In the genomic region with DNA sequence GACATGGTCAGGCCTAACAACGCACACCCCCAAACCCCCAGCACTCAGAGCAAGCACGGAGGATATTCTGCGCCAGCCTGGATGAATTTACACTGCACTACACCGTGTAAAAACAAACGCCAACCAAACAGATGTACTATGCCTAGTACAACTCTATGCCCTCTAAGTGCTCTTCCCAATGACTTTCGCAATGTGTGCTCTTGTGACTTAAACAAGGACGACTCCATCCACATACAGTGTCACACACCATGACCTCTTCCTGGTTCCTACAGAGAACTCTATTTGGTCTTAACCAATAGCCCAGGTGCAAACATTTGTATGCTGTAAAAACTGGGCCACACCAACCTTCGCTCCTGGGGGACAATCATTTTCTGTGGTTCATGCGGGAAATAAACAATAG, we compare ENCODE assay signal across 28 mouse cellular contexts. TPM values are rescaled to one million over a fixed set of nuclear protein-coding genes. Genes with fewer than 3 reads are reported as not detected.
A peak's percentile ranks its signal among the peaks of the same experiment; 100 is the strongest.
DNase-seq lines count a peak whose midpoint lies in the region; ATAC-seq and TF ChIP-seq lines count a peak whose summit lies in the region.
"Had no signal": no experiment of that assay in that cellular context is flagged by ENCODE, and none has a peak within 500 bp of the region (broad histone marks: within the 10 kb centered on the region; RNA-seq: fewer than 3 reads in every experiment).

No protein-coding gene starts in this region.

- peak; percentile 69 for ATAC-seq in lung, postnatal 0 days
- peak; percentile 61 for ATAC-seq in intestine, postnatal 0 days
- peak; percentile 87 for ATAC-seq in liver, embryonic 16.5 days (ENCODE audit: low read depth)
- ATAC-seq in stomach, postnatal 0 days (ENCODE audit: low FRiP score, low TSS enrichment): peak; percentile 61
- ATAC-seq: forebrain, embryonic 16.5 days had no signal

- no peaks in the 10 kb centered on the region for H3K9me3 ChIP-seq in lung, postnatal 0 days (ENCODE audit: low read length)
- H3K9me3 ChIP-seq in intestine, postnatal 0 days (ENCODE audit: control insufficient read depth): no peaks in the 10 kb centered on the region
- H3K9me3 ChIP-seq in liver, embryonic 16.5 days (replicated peaks; ENCODE audit: control insufficient read depth, low read length): no peaks in the 10 kb centered on the region
- H3K9me3 ChIP-seq in stomach, postnatal 0 days (ENCODE audit: control insufficient read depth, low read length): no peaks in the 10 kb centered on the region
- H3K9me3 ChIP-seq: embryonic facial prominence, embryonic 13.5 days; forebrain, embryonic 12.5 days; heart, embryonic 15.5 days; hindbrain, embryonic 13.5 days had no signal

- H3K36me3 ChIP-seq in lung, postnatal 0 days (ENCODE audit: insufficient read depth, low read length): no peaks in the 10 kb centered on the region
- H3K36me3 ChIP-seq in intestine, postnatal 0 days (ENCODE audit: control insufficient read depth, insufficient read depth): no peaks in the 10 kb centered on the region
- no peaks in the 10 kb centered on the region for H3K36me3 ChIP-seq in liver, embryonic 16.5 days (ENCODE audit: control insufficient read depth, insufficient read depth)
- H3K36me3 ChIP-seq in stomach, postnatal 0 days (ENCODE audit: control insufficient read depth, insufficient read depth, low read length): no peaks in the 10 kb centered on the region
- H3K36me3 ChIP-seq: embryonic facial prominence, embryonic 13.5 days; forebrain, embryonic 12.5 days; heart, embryonic 15.5 days; hindbrain, embryonic 13.5 days had no signal

- peaks cover 8% of the 10 kb centered on the region; the same call in 1 of the 2 replicates for H3K4me1 ChIP-seq in lung, postnatal 0 days (ENCODE audit: insufficient read depth, low read depth, low read length)
- H3K4me1 ChIP-seq in intestine, postnatal 0 days (replicated peaks; ENCODE audit: control insufficient read depth, insufficient read depth, low read length): no peaks in the 10 kb centered on the region
- H3K4me1 ChIP-seq in liver, embryonic 16.5 days (ENCODE audit: control insufficient read depth, low read depth, low read length): peaks cover 10% of the 10 kb centered on the region
- H3K4me1 ChIP-seq in stomach, postnatal 0 days (replicated peaks; ENCODE audit: control insufficient read depth, insufficient read depth): no peaks in the 10 kb centered on the region

- no peak overlapping the region for H3K9ac ChIP-seq in lung, postnatal 0 days (replicated peaks; ENCODE audit: low read depth)
- no peak overlapping the region for H3K9ac ChIP-seq in intestine, postnatal 0 days (ENCODE audit: low read depth, low read length)
- no peak overlapping the region for H3K9ac ChIP-seq in liver, embryonic 16.5 days (ENCODE audit: low read depth, low read length)
- H3K9ac ChIP-seq in stomach, postnatal 0 days (ENCODE audit: low read length): no peak overlapping the region
- H3K9ac ChIP-seq: embryonic facial prominence, embryonic 13.5 days; forebrain, embryonic 12.5 days; heart, embryonic 15.5 days; hindbrain, embryonic 13.5 days had no signal

- DNase-seq in lung, postnatal 0 days (ENCODE audit: low spot score): peak; percentile 53
- no peak for DNase-seq in lung, postnatal 25 days (ENCODE audit: low spot score)
- DNase-seq in stomach, postnatal 0 days (ENCODE audit: low spot score): no peak
- no peak for DNase-seq in layer of hippocampus, adult 18-20 months (ENCODE audit: low spot score in 2 of 2)
- no peak for DNase-seq in right cerebral cortex, adult 18-20 months
- DNase-seq: adrenal gland, postnatal 10 days; cerebellum, adult 11 months; cerebellum, adult 8-10 months; cerebellum, postnatal 25 days; gastrocnemius, postnatal 14 days; heart, adult 2 months; heart, postnatal 14 days had no signal

- WGBS in lung, postnatal 0 days: 64% methylated on average over 9 of the region's 9 CpGs
- WGBS in intestine, postnatal 0 days: 64% methylated on average over 9 of the region's 9 CpGs
- 66% methylated on average over 9 of the region's 9 CpGs for WGBS in liver, embryonic 16.5 days (ENCODE audit: insufficient replicate concordance)
- 73% methylated on average over 9 of the region's 9 CpGs for WGBS in stomach, postnatal 0 days

- H3K4me2 ChIP-seq in lung, postnatal 0 days (replicated peaks; ENCODE audit: low read depth, low read length): no peak overlapping the region
- no peak overlapping the region for H3K4me2 ChIP-seq in intestine, postnatal 0 days (replicated peaks; ENCODE audit: low read depth)
- H3K4me2 ChIP-seq in liver, embryonic 16.5 days (ENCODE audit: low read depth, low read length): no peak overlapping the region
- H3K4me2 ChIP-seq in stomach, postnatal 0 days (replicated peaks; ENCODE audit: low read depth): no peak overlapping the region
- H3K4me2 ChIP-seq: embryonic facial prominence, embryonic 13.5 days; forebrain, embryonic 12.5 days; heart, embryonic 11.5 days; heart, embryonic 15.5 days; hindbrain, embryonic 13.5 days had no signal

- H3K27ac ChIP-seq in lung, postnatal 0 days (ENCODE audit: low read length): no peak overlapping the region
- no peak overlapping the region for H3K27ac ChIP-seq in intestine, postnatal 0 days (ENCODE audit: low read depth, low read length)
- H3K27ac ChIP-seq in liver, embryonic 16.5 days (ENCODE audit: low read length): peak overlapping the region; percentile 68
- no peak overlapping the region for H3K27ac ChIP-seq in stomach, postnatal 0 days (replicated peaks)
- H3K27ac ChIP-seq: embryonic facial prominence, embryonic 13.5 days; forebrain, embryonic 12.5 days; heart, adult 2 months; heart, embryonic 15.5 days; hindbrain, embryonic 13.5 days had no signal

- H3K27me3 ChIP-seq in lung, postnatal 0 days (replicated peaks; ENCODE audit: insufficient read depth, low read length): no peaks in the 10 kb centered on the region
- H3K27me3 ChIP-seq in intestine, postnatal 0 days (replicated peaks; ENCODE audit: control insufficient read depth, insufficient read depth, low read length): no peaks in the 10 kb centered on the region
- no peaks in the 10 kb centered on the region for H3K27me3 ChIP-seq in liver, embryonic 16.5 days (ENCODE audit: control insufficient read depth, insufficient read depth, low read depth, low read length)
- no peaks in the 10 kb centered on the region for H3K27me3 ChIP-seq in stomach, postnatal 0 days (ENCODE audit: control insufficient read depth, insufficient read depth, low read length)
- H3K27me3 ChIP-seq: embryonic facial prominence, embryonic 13.5 days; heart, embryonic 15.5 days; hindbrain, embryonic 13.5 days had no signal

- TF ChIP-seq EP300 in lung, postnatal 0 days (IDR thresholded peaks at IDR 0.05): no peak
- TF ChIP-seq EP300 in stomach, postnatal 0 days (optimal IDR thresholded peaks at IDR 0.05): no peak

- H3K4me3 ChIP-seq in lung, postnatal 0 days (ENCODE audit: low read depth, low read length): no peak overlapping the region
- H3K4me3 ChIP-seq in intestine, postnatal 0 days (ENCODE audit: low read depth, low read length): no peak overlapping the region
- no peak overlapping the region for H3K4me3 ChIP-seq in liver, embryonic 16.5 days (ENCODE audit: low read depth, low read length)
- H3K4me3 ChIP-seq in stomach, postnatal 0 days (ENCODE audit: low read depth, low read length): no peak overlapping the region
- H3K4me3 ChIP-seq: embryonic facial prominence, embryonic 13.5 days; forebrain, embryonic 12.5 days; heart, adult 2 months; heart, embryonic 15.5 days; hindbrain, embryonic 13.5 days had no signal

- no peak for TF ChIP-seq CTCF in lung, postnatal 0 days (IDR thresholded peaks at IDR 0.05)
- TF ChIP-seq CTCF in intestine, postnatal 0 days (IDR thresholded peaks at IDR 0.05; ENCODE audit: low read depth): no peak
- no peak for TF ChIP-seq CTCF in stomach, postnatal 0 days (IDR thresholded peaks at IDR 0.05; ENCODE audit: low read depth)

RNA-seq across cellular contexts. Expression of gene C130032M10Rik, which starts 7.0 kb away (rescaled TPM):
- 0.33 TPM in 1 of 2 replicates, not detected in the other for polyA plus RNA-seq in lung, postnatal 0 days (2015; fragmentation: Nextera tagmentation; extraction: Ambion mirVana)
- not detected in 2 replicates for polyA plus RNA-seq in intestine, postnatal 0 days (2015; fragmentation: Nextera tagmentation; extraction: Ambion mirVana)
- not detected in 2 replicates for polyA plus RNA-seq in liver, embryonic 16.5 days (2015; fragmentation: Nextera tagmentation; extraction: Ambion mirVana)
- polyA plus RNA-seq in stomach, postnatal 0 days (2015; fragmentation: Nextera tagmentation; extraction: Ambion mirVana): not detected in 2 replicates
- not detected for total RNA-seq in layer of hippocampus, adult 18-20 months (2021)
- total RNA-seq: adrenal gland, postnatal 10 days; adrenal gland, postnatal 4 days; gastrocnemius, adult 18-20 months; gastrocnemius, postnatal 14 days; heart, adult 2 months; heart, postnatal 14 days; hematopoietic stem cell, adult 5-6 weeks; MEL had no signal
- polyA plus RNA-seq: brain, embryonic 14.5 days; cortical plate, adult 2 months; forebrain, embryonic 12.5 days; forebrain, embryonic 16.5 days; frontal cortex, adult 2 months; gonadal fat pad, adult 2 months; heart, adult 2 months had no signal

RNA-seq across cellular contexts. Expression of gene Ccr4, which starts 17.8 kb away (rescaled TPM):
- not detected in 2 replicates for polyA plus RNA-seq in lung, postnatal 0 days (2015; fragmentation: Nextera tagmentation; extraction: Ambion mirVana)
- 2.3 TPM in 2 replicates for polyA plus RNA-seq in intestine, postnatal 0 days (2015; fragmentation: Nextera tagmentation; extraction: Ambion mirVana)
- not detected in 2 replicates for polyA plus RNA-seq in liver, embryonic 16.5 days (2015; fragmentation: Nextera tagmentation; extraction: Ambion mirVana)
- polyA plus RNA-seq in stomach, postnatal 0 days (2015; fragmentation: Nextera tagmentation; extraction: Ambion mirVana): not detected in 2 replicates
- not detected for total RNA-seq in layer of hippocampus, adult 18-20 months (2021)
- total RNA-seq: adrenal gland, postnatal 4 days; gastrocnemius, adult 18-20 months; gastrocnemius, postnatal 14 days; heart, adult 2 months; hematopoietic stem cell, adult 5-6 weeks; MEL had no signal
- polyA plus RNA-seq: brain, embryonic 14.5 days; cortical plate, adult 2 months; forebrain, embryonic 12.5 days; forebrain, embryonic 16.5 days; frontal cortex, adult 2 months; heart, adult 2 months; heart, embryonic 11.5 days; heart, embryonic 15.5 days; hindbrain, embryonic 13.5 days had no signal

RNA-seq across cellular contexts. Expression of gene Trim71, which starts 41.7 kb away (rescaled TPM):
- 0.30 and 0.32 TPM in 2 replicates for polyA plus RNA-seq in lung, postnatal 0 days (2015; fragmentation: Nextera tagmentation; extraction: Ambion mirVana)
- polyA plus RNA-seq in intestine, postnatal 0 days (2015; fragmentation: Nextera tagmentation; extraction: Ambion mirVana): 1.5 and 2.0 TPM in 2 replicates
- polyA plus RNA-seq in liver, embryonic 16.5 days (2015; fragmentation: Nextera tagmentation; extraction: Ambion mirVana): 0.69 and 0.71 TPM in 2 replicates
- 0.47 and 0.51 TPM in 2 replicates for polyA plus RNA-seq in stomach, postnatal 0 days (2015; fragmentation: Nextera tagmentation; extraction: Ambion mirVana)
- 1 to 10 TPM; 1.2 to 2.0 TPM for total RNA-seq in layer of hippocampus, adult 18-20 months (2021)
- total RNA-seq: gastrocnemius, adult 18-20 months; gastrocnemius, postnatal 14 days; heart, adult 2 months; heart, postnatal 14 days; hematopoietic stem cell, adult 5-6 weeks; MEL had no signal
- polyA plus RNA-seq: gonadal fat pad, adult 2 months; heart, adult 2 months had no signal
